Mouse (Mus musculus): ENCODE results near the gene Ctnnd2. TPM values are rescaled to one million over a fixed set of nuclear protein-coding genes. Genes with fewer than 3 reads are reported as not detected.

Ctnnd2 gene
- polyA plus RNA-seq, 1 experiment = 6.3 TPM

GRCm38 (mm10) chr15:30174321-30174720 is 1.9 kb downstream of the Ctnnd2 start:
- TF ChIP-seq POLR2A (IDR thresholded peaks at IDR 0.05; ENCODE audit: borderline replicate concordance, extremely low read depth, low read depth, low read length) (no peak), CTCF (IDR thresholded peaks at IDR 0.05; ENCODE audit: insufficient read depth, low read length) (no peak)
- Histone ChIP-seq H3K4me1 (ENCODE audit: control insufficient read depth, insufficient read depth, low read length) (no peaks in the 10 kb centered on the region), H3K4me3 (replicated peaks; ENCODE audit: extremely low read depth, low read depth, low read length) (no peak overlapping the region)
- WGBS = 43% methylated on average over 7 of the region's 7 CpGs
- DNase-seq = no peak

DNA sequence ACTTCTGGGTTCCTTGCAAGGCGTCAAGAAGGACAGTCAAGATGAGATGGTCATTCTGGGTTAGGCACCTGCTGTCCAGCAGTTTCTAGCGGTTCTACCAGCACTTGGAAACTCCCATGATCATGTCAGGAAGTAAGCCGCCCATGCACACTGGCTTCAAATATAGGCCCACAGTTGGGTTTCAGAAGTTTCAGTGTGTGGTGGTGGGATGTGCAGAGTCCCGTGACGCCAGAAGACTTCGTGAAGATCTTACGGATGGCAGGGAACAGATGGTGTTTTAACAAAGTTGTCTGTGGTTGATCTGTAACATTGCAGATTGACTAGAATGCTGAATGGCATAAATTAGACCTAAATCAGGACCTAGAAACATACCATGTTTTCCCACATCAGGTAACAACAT is 11.6 kb downstream of the Ctnnd2 start:
- no peaks in the 10 kb centered on the region for H3K4me1 ChIP-seq (ENCODE audit: control insufficient read depth, insufficient read depth, low read length)
- 89% methylated on average over 7 of the region's 7 CpGs for WGBS
- H3K4me3 ChIP-seq (replicated peaks; ENCODE audit: extremely low read depth, low read depth, low read length) = no peak overlapping the region
- no peak for DNase-seq
- TF ChIP-seq POLR2A (IDR thresholded peaks at IDR 0.05; ENCODE audit: borderline replicate concordance, extremely low read depth, low read depth, low read length) (no peak), CTCF (IDR thresholded peaks at IDR 0.05; ENCODE audit: insufficient read depth, low read length) (no peak)

- no peak for TF ChIP-seq POLR2A (IDR thresholded peaks at IDR 0.05; ENCODE audit: borderline replicate concordance, extremely low read depth, low read depth, low read length)
- no peak for TF ChIP-seq CTCF (IDR thresholded peaks at IDR 0.05; ENCODE audit: insufficient read depth, low read length)
Observed at GRCm38 (mm10) chr15:30190872-30191271, 18.5 kb downstream of the Ctnnd2 start.

GRCm38 (mm10) chr15:30191931-30192668 is 19.7 kb downstream of the Ctnnd2 start:
- TF ChIP-seq CTCF (IDR thresholded peaks at IDR 0.05; ENCODE audit: insufficient read depth, low read length) (no peak), POLR2A (IDR thresholded peaks at IDR 0.05; ENCODE audit: borderline replicate concordance, extremely low read depth, low read depth, low read length) (no peak)
- 58% methylated on average over 5 of the region's 5 CpGs for WGBS
- H3K4me1 ChIP-seq (ENCODE audit: control insufficient read depth, insufficient read depth, low read length) = no peaks in the 10 kb centered on the region
- no peak overlapping the region for H3K4me3 ChIP-seq (replicated peaks; ENCODE audit: extremely low read depth, low read depth, low read length)
- no peak for DNase-seq

More at GRCm38 (mm10) chr15:30190872-30191271, 18.5 kb downstream of the Ctnnd2 start:
- H3K4me1 ChIP-seq (ENCODE audit: control insufficient read depth, insufficient read depth, low read length) = no peaks in the 10 kb centered on the region
- H3K4me3 ChIP-seq (replicated peaks; ENCODE audit: extremely low read depth, low read depth, low read length) = no peak overlapping the region
- no peak for DNase-seq

DNA sequence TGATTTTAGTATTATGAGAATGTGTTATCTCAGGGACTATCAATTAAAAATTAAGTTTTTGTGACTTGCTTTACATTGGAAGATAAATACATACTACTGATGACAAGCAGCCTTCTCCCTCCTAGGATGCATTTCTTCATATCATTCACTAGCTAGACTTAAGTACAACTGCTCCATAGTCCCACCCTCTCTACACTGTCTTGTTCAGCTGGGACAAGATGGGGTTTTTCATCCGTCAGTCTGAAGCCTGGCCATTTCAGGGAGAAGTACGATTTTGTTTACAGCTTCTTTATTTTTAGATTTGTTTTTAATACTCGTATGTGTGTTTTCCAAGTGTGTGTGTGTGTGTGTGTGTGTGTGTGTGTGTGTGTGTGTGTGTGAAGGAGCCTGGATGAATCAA is 26.0 kb downstream of the Ctnnd2 start:
- 52% methylated on average over 3 of the region's 3 CpGs for WGBS
- H3K4me3 ChIP-seq (replicated peaks; ENCODE audit: extremely low read depth, low read depth, low read length) = no peak overlapping the region
- no peaks in the 10 kb centered on the region for H3K4me1 ChIP-seq (ENCODE audit: control insufficient read depth, insufficient read depth, low read length)
- no peak for DNase-seq
- no peak for TF ChIP-seq CTCF (IDR thresholded peaks at IDR 0.05; ENCODE audit: insufficient read depth, low read length)
- TF ChIP-seq POLR2A (IDR thresholded peaks at IDR 0.05; ENCODE audit: borderline replicate concordance, extremely low read depth, low read depth, low read length) = no peak

DNA sequence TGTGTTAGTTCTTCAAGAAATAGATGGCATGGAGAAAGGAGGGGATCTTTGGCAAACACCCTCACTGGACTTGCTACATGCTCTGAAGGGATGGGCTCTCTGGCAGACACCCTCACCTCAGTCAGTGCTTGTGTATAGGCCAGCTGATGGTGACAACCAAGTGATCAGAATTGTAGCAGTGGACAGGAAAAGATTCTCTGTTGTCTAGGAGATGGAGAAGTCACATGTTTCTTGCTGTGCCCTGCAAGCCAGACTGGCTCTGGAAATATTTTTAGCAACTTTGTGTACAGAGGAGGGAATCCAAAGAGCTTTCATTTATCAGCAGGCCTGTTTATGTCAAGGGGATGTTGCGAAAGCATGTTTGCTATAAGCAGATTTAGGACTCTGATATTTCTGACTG is 27.4 kb downstream of the Ctnnd2 start:
- 67% methylated on average over 1 of the region's 1 CpGs for WGBS
- H3K4me1 ChIP-seq (ENCODE audit: control insufficient read depth, insufficient read depth, low read length) = no peaks in the 10 kb centered on the region
- TF ChIP-seq CTCF (IDR thresholded peaks at IDR 0.05; ENCODE audit: insufficient read depth, low read length) = no peak
- TF ChIP-seq POLR2A (IDR thresholded peaks at IDR 0.05; ENCODE audit: borderline replicate concordance, extremely low read depth, low read depth, low read length) = no peak
- no peak overlapping the region for H3K4me3 ChIP-seq (replicated peaks; ENCODE audit: extremely low read depth, low read depth, low read length)
- no peak for DNase-seq

DNA sequence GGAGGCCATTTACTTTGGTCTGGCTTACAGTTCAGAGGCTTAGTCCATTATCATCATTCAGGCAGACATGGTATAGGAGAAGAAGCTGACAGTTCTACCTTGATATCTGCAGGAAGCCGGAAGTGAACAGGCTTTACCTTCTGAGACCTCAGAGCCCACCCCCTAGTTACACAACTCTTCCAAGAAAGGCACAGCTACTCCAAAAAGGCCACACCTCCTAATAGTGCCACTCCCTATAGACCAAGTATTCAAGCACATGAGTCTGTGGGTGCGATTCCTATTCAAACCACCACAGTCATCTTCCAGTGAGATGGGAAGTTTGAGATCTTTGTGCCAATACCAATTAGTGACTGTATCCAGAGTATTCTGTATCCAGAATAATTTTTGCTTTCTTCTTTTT is 28.8 kb downstream of the Ctnnd2 start:
- Histone ChIP-seq H3K4me3 (replicated peaks; ENCODE audit: extremely low read depth, low read depth, low read length) (no peak overlapping the region), H3K4me1 (ENCODE audit: control insufficient read depth, insufficient read depth, low read length) (no peaks in the 10 kb centered on the region)
- 74% methylated on average over 2 of the region's 2 CpGs for WGBS
- no peak for TF ChIP-seq CTCF (IDR thresholded peaks at IDR 0.05; ENCODE audit: insufficient read depth, low read length)
- no peak for TF ChIP-seq POLR2A (IDR thresholded peaks at IDR 0.05; ENCODE audit: borderline replicate concordance, extremely low read depth, low read depth, low read length)
- DNase-seq = no peak

GRCm38 (mm10) chr15:30201617-30202016 is 29.2 kb downstream of the Ctnnd2 start:
- WGBS = 81% methylated on average over 3 of the region's 3 CpGs
- no peak for DNase-seq
- TF ChIP-seq POLR2A (IDR thresholded peaks at IDR 0.05; ENCODE audit: borderline replicate concordance, extremely low read depth, low read depth, low read length) (no peak), CTCF (IDR thresholded peaks at IDR 0.05; ENCODE audit: insufficient read depth, low read length) (no peak)

GRCm38 (mm10) chr15:30212746-30213145 is 40.4 kb downstream of the Ctnnd2 start:
- H3K4me1 ChIP-seq (ENCODE audit: control insufficient read depth, insufficient read depth, low read length) = no peaks in the 10 kb centered on the region
- DNase-seq = no peak
- 73% methylated on average over 5 of the region's 5 CpGs for WGBS
- TF ChIP-seq CTCF (IDR thresholded peaks at IDR 0.05; ENCODE audit: insufficient read depth, low read length) = no peak
- no peak for TF ChIP-seq POLR2A (IDR thresholded peaks at IDR 0.05; ENCODE audit: borderline replicate concordance, extremely low read depth, low read depth, low read length)
- H3K4me3 ChIP-seq (replicated peaks; ENCODE audit: extremely low read depth, low read depth, low read length) = no peak overlapping the region

More at GRCm38 (mm10) chr15:30201617-30202016, 29.2 kb downstream of the Ctnnd2 start:
- Histone ChIP-seq H3K4me1 (ENCODE audit: control insufficient read depth, insufficient read depth, low read length) (no peaks in the 10 kb centered on the region), H3K4me3 (replicated peaks; ENCODE audit: extremely low read depth, low read depth, low read length) (no peak overlapping the region)

- H3K4me1 ChIP-seq (ENCODE audit: control insufficient read depth, insufficient read depth, low read length) = no peaks in the 10 kb centered on the region
- 71% methylated on average over 4 of the region's 4 CpGs for WGBS
- DNase-seq = no peak
- no peak overlapping the region for H3K4me3 ChIP-seq (replicated peaks; ENCODE audit: extremely low read depth, low read depth, low read length)
- TF ChIP-seq POLR2A (IDR thresholded peaks at IDR 0.05; ENCODE audit: borderline replicate concordance, extremely low read depth, low read depth, low read length) (no peak), CTCF (IDR thresholded peaks at IDR 0.05; ENCODE audit: insufficient read depth, low read length) (no peak)
Observed at GRCm38 (mm10) chr15:30215871-30216270, 43.5 kb downstream of the Ctnnd2 start.

All from lung, adult 2 months (tissue).